Mouse (Mus musculus) heart, postnatal 0 days (tissue): ENCODE measurements around the gene Fbln1.

Experiments used
- CTCF ChIP-seq: IDR thresholded peaks from 2 replicates; pipeline ENCODE4 v1.5.1; 2016; ENCODE audit warnings: antibody characterized with exemption, control low read depth, low read depth
- EP300 ChIP-seq: IDR thresholded peaks from 2 replicates; pipeline ENCODE4 v1.6.1; 2016; ENCODE audit warnings: antibody characterized with exemption, low read depth

DNA sequence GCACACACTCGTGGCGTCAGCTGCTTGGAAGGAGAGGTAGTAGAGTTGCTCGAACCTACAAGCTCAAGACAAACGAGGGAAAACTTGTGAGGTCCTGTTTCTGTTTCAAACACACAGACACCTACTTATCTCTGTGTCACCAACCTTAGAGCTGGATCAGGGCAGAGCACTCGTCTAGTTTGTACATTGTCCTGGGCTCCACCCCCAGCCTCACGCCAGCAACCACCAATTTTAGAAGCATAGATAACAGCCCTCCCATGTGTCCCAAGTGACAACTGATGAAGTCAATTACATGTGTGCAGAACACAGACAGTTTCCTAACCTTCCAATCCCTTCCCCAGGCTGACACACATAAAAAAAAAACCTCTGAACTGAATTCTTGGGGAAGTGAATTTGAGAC is 27.6 kb upstream of the Fbln1 start:
- TF ChIP-seq CTCF (no peak), EP300 (peak; percentile 64; the same call in 1 of the 2 replicates)
